Mouse (Mus musculus) gastrocnemius, postnatal 14 days (tissue): Measurements from ENCODE around the gene Icmt. TPM values are rescaled to one million over a fixed set of nuclear protein-coding genes. Genes with fewer than 3 reads are reported as not detected.

Source experiments
- DNase-seq: peaks from one replicate; pipeline ENCODE4 v3.0.0; 2021; ENCODE audit warnings: mixed read lengths
- intact Hi-C: fragments of 180-260 bp; cut with DNase I; formaldehyde crosslinking; loops from one replicate; pipeline ENCODE4 v1.15.1; 2025; ENCODE audit warnings: low total_unique reads
- total RNA-seq, 2 experiments: library from RNA; stranded (reverse); gene quantifications; 2 replicates each; pipeline ENCODE4 v1.2.3; 2021

Icmt gene
- total RNA-seq, 2 experiments from 2014 or later = 16.0 to 19.0 TPM

- DNase-seq = no peak
- intact Hi-C loops = no loop called here
These were observed 58.6 kb downstream of the Icmt start for GRCm38 (mm10) chr4:152355672-152356071.

Other genes with a start within 250 kb of the Icmt start
- gene Plekhg5, start 224.7 kb upstream of the Icmt start, total RNA-seq = 10 to 100 TPM; 11.2 to 17.1 TPM
- 1 to 10 TPM in 1 of 2 experiments, under 1 TPM in 1; 0.74 to 1.1 TPM for gene Tnfrsf25, start 181.3 kb upstream of the Icmt start, total RNA-seq
- under 1 TPM; 0.58 to 0.90 TPM for gene Espn, start 144.9 kb upstream of the Icmt start, total RNA-seq
- gene Hes2, start 138.4 kb upstream of the Icmt start, total RNA-seq = not detected
- 10 to 100 TPM; 12.5 to 13.2 TPM for gene Acot7, start 119.1 kb upstream of the Icmt start, total RNA-seq
- gene Gpr153, start 23.0 kb upstream of the Icmt start, total RNA-seq = 10 to 100 TPM; 18.0 to 21.0 TPM
- gene Hes3, start 5.6 kb upstream of the Icmt start, total RNA-seq = not detected
- not detected for gene Rnf207, start 21.8 kb downstream of the Icmt start, total RNA-seq
- 100 to 1,000 TPM; 233 to 251 TPM for gene Rpl22, start 28.5 kb downstream of the Icmt start, total RNA-seq
- gene Chd5, start 41.4 kb downstream of the Icmt start, total RNA-seq = under 1 TPM; 0.11 to 0.45 TPM
- 1 to 10 TPM; 1.2 to 1.3 TPM for gene Nphp4, start 179.5 kb downstream of the Icmt start, total RNA-seq
- gene Kcnab2, start 180.6 kb downstream of the Icmt start, total RNA-seq = 1 to 10 TPM; 2.2 to 3.2 TPM